Mouse (Mus musculus) myocyte (in vitro differentiated cells): Measurements from ENCODE around the gene Cd81.
A peak's percentile ranks its signal among the peaks of the same experiment; 100 is the strongest.

Experiments
- MYOD1 ChIP-seq, 3 experiments: IDR thresholded peaks; one replicate each; pipeline ENCODE4 v1.6.1; 2011; ENCODE audit warnings: control low read depth in 2 of 3, low read depth in 2 of 3, mild to moderate bottlenecking in 2 of 3, moderate library complexity in 1 of 3; ENCODE audit not compliant: insufficient read length in 2 of 3, control insufficient read depth in 1 of 3
- POLR2A ChIP-seq: IDR thresholded peaks from one replicate; pipeline ENCODE4 v1.6.1; 2011; ENCODE audit warnings: low read depth, mild to moderate bottlenecking, control low read depth, moderate library complexity; ENCODE audit not compliant: insufficient read length
- SRF ChIP-seq: IDR thresholded peaks from one replicate; pipeline ENCODE4 v1.6.1; 2011; ENCODE audit warnings: low read depth; ENCODE audit not compliant: control insufficient read depth, insufficient read length

- TF ChIP-seq POLR2A, result no peak
- peak; percentile 88 to 99 (median 96) for TF ChIP-seq MYOD1 (IDR thresholded peaks at IDR 0.05; ENCODE audit: control insufficient read depth in 1 of 3, insufficient read length in 2 of 3, low read depth in 2 of 3)
- no peak for TF ChIP-seq SRF
Observed at GRCm38 (mm10) chr7:143007599-143008369, 44.8 kb upstream of the Cd81 start.
